Mouse (Mus musculus) CD8-positive naive resting alpha-beta T cell, adult 2 months (primary cell): ENCODE data around the gene Rln1.

Experiments used
- DNase-seq, 2 experiments: peaks; one replicate each; pipeline ENCODE4 v3.0.0; 2022; ENCODE audit warnings: low read depth in 2 of 2, low spot score in 2 of 2

Gene Rln1

DNA sequence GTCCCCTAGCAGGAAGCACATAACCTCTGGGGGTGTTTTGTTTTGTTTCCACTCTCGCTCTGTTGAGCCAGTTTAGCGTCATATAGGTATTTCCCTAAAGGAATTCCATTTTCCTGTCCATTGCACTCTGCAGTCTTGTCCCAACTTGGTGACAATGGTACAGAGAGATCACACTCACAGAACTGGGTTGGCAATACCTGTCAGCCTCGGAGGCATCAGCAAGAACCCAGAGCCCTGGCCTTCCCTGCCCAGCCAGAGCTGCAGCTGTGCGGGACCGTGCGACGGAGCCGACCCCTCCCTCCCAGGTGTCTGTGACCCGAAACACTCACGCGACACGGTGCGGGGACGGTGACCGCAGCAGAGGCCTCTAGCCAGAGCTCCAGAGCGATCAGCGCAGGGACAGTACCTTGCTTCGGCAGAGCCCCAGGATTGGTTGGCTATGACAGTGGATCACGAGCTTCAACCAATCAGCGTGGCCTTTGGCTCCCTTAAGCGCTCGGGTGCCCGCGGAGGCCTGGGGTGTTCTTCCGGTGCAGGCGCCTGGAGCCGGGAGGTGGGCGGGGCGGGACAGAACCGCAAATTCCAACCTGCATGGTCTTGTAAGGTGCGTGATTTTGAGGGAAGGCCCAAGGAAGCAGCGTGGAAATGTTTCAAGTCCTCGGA, 27.1 kb upstream of the Rln1 start:
- peak; percentile 63 to 71 for DNase-seq

DNA sequence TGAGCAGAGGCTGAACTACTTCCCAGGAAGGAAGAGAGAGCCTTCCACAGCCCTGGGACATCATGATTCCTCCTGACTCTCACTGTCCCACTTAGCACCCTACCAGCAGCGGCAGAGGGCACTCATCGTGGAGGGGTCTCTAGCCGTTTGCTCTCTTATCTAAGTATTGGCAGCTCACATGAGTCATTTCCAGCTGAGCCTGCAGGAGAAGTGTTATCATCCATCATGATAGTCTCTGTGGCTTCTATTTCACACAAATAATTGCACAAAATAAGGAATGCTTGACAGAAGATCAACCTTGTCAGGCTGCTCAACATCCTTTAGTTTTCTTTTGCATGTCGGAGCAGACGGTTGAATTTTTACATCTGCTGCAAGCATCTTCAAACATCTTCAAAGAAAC, 25.8 kb upstream of the Rln1 start:
- DNase-seq = no peak

DNA sequence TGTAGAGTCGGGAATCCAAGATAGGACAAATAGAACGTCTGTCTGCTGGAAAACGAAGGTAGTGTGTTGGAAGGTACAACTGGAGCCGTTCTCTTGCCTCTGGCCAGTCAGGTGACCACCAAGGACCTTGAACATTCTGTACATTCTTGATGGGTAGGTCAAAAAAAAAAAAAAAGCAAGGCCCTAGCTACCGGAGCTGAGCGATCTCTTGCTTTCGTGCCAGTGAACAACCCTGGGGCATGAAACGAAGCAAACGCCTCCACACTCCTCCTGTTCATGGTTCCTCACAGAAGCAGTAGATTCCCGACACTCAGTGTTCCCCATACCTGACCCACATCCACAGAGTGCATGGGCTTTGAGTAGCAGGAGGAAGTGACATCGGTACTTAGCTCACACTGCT, 21.8 kb upstream of the Rln1 start:
- DNase-seq = no peak

DNA sequence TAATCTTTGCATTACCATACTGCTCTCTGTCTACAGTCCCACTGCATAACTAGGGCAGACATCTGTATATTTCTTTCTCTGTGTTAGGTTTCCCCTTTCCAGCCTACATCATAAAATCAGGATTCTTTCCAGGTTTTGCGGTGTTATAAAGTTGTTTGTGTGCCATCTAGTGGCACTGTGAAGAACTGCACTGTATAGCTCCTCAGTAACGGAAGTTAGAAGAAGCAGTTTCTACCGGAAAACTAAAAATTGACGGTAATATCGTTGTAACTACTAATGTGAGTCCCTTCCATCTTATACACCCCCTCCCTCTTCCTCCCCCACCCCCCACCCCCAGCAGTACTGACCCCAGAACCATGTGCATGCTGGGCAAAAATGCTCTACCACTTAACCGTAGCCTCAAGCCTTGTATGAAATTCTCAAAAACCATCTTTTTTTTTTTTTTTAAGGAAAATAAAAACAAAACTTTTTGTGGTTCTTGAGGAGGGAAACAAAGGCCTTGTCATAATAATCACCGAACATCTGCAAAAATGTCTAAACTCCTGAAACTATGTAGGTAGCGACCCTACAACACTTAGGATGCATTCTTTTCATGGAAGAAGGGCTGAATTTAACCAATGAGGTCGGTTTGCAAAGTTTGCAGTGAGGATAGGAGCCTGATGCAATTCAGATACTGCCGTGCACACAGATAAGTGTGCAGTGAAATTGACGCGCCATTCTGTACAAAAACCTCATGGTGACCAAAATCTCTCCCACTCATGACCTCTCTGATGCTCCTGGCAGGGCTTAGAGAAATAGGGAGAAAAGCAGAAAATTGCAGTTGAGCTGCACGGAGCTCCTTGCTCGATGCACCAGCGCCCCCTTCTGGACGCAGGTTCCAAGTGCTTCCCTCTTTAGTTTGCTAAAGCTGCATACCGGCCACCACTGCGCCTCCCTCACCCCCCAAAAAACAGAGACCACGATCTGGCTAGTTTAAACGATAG, 20.7 kb upstream of the Rln1 start:
- peak; percentile 77 to 87 for DNase-seq

DNA sequence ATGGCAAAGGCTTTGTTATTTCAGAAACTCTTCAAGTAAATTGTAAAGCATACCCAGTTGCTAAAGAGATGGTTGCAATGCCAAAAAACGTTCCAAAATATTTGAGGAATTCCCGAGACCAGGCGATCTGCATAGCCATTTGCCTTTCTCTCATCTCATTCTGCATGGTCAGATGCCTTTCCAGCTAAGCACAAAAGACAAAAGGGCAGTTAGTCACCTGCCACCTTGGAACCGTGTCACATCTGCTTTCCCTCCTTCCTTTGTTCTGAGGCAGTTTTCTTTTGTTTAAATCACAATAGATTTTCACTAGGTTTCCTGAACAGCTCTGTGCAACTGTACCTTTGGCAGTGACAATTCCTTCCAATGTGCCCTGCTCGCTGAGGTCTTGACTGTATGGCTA, 16.5 kb upstream of the Rln1 start:
- DNase-seq = no peak

DNA sequence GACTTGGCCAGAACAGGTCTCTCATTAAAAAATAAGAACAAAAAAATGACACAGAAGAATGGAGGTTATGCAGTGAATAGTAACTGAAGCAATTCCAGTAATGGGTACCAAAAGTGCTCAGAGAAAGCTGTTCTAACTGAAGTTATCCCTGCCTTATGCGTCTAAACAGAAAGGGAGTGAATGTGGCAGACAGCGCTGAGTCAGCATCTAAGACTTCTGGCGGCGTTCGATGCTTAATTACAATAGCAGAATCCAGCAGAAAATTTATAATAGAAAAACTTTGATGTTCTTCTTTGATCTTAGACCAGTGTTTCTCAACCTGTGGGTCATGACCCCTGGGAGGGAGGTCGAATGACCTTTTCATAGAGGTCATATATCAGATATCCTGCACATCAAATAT, 11.2 kb upstream of the Rln1 start:
- DNase-seq = no peak

DNA sequence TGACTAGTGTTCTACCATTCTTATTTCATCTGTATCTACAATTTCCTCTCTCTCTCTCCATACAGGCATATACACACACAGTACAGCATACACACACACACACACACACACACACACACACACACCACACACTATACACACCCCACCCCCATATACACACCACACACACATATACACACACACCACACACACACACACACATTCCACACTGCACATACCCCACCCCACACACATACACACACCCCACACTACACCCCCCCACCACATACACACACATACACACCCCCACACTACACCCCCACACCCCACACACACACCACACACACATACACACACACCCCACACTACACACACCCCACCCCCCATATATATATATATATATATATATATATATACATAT, 10.4 kb upstream of the Rln1 start:
- no peak for DNase-seq

DNA sequence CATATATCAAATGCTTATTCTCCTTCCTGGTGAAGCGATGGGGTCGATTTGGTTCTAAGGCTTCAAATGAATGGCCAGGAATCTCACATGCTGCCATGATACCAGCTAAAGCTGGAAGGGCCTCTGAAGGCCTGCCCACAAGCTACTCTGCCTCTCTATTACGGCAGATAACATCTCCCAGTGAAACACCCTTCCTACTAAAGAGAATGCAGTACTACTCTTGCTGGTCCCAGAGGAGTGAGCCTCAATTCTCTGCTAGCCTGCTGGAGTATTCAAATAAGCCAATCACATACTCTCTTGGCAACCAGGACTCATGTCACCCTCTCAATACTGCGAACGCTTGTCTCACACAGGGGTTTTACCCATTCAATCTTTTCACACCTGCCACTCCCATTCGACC, 7.8 kb upstream of the Rln1 start:
- no peak for DNase-seq

DNA sequence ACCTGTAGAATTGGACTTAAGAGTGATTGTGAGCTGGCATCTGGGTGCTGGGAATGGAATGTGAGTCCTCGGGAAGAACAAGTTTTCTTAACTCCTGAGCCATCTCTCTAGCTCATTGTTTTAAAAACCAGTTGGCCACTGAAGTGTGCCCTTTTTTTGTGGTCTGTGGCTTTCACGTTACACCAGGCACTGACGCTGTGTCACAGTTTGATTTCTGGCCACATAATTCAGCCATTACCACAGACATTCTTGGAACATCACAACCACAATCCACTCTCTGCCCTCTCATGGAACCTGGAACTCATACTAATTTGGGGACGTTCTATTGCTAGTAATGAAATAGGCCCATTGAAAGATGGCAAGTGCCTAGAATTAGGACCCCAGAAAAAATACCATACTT, 6.6 kb upstream of the Rln1 start:
- no peak for DNase-seq

DNA sequence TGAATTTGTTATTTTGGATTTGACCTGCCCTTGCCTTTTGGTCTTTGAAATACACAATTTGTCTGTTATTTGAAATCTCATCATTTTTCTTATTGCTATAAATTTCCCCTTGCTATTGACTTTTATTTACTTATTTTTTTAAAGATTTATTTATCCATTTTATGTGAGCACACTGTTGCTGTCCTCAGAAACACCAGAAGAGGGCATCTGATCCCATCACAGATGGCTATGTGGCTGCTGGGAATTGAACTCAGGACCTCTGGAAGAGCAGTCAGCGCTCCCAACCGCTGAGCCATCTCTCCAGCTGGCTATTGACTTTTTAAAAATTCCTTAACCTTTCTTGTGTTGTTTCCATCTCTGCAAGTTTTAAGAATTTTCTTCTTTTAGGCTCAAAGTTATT, 2.2 kb upstream of the Rln1 start:
- no peak for DNase-seq

DNA sequence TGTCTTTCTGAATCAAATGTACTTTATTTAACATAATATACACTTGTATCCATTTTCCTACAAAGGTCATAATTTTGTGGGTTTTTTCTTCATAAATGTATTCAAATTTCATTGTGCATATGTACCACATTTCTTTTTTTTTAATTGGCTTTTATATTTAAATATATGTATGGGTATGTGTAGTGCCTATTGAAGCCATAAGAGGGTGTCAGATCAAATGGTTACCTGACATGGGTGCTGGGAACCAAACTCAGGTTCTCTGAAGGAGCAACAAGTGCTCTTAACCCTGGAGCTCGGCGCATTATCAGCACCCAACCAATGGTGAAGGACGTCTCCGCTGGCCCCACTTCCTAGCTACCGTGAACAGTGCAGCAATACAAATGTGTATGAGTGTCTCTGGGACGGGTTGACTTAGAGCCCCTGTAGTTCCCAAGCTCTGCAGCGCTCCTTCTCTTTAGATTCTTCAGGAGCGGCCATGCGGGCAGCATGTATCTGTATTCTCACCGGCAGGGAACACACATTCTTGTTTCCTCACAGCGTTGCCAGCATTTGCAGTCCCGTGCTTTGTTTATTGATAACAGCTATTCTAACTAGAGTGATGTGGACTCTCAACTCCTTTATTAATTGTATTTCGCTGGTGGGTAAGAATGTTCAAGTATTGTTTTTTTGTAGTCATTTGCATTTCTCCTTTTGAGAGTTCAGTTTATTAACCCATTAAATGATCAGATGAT, 7.5 kb downstream of the Rln1 start:
- no peak for DNase-seq

DNA sequence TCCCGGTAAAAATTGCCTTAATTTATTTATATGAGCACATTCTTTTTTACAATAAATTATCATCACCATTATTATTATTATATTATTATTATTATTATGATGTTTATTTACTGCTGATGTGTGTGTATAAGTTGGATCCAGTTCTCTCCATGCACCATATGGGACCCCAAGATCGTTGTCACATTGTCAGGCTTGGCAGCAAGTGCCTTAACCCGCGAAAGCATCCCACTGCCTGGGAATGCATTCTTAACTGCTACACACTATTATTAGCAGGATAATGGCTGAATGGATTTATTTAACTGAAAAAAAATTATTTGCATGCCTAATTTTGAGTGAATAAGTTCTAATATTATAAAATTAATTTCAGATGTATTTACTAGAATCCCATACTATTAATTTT, 8.1 kb downstream of the Rln1 start:
- no peak for DNase-seq

DNA sequence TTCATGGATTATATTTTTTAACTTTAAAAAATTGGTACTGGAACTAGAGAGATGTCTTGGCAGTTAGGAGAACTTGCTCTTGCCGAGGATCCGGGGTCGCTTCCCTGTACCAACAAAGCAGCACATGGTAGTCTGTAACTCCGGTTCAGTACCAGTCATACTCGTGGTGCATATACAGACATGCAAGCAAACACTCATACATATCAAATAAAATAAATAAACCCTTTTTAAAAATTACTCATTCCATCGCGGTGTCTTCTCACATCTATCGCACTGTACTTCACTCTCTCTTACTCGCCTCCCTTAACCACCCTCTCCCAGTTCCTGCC, 8.7 kb downstream of the Rln1 start:
- no peak for DNase-seq

DNA sequence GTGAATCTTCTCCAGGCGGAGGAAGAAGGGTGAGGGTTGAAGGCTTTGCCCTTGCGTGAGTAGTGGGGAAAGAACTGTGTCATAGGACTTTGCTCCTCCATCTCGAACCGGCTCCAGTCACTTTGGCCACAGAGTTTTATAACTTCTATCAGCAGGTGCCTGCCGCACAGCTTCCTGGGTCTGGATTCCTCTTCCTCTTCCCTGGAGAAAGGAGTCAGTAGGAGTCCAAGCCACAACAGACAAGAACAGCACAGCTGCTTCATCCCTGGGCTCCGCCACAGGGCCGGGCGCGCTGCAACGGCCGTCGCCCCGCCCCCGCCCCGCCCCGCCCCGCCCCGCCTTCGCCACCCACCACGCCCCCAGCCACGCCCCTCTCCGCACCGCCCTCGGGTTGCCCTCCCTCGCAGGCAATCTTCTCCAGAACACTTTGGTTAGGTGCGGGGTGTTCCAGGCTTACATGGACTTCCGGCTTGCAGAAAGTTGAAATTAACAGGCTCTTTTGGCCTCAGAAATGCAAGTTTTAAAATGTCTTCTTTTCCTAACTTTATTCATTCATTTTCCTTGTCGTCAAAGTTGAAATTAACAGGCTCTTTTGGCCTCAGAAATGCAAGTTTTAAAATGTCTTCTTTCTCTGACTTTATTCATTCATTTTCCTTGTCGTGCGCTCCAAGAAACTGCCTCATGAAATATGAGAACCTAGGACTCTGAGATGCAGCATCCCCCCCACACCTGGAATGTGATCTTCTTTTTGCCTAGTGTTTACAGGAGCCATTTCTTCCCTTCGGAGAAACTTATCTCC, 9.2 kb downstream of the Rln1 start, which contains the start of gene Insl6:
TSS of gene Insl6 (minus strand) at position 304 of the 799 bp plus-strand sequence.
- peak; percentile 53 to 65 for DNase-seq

DNA sequence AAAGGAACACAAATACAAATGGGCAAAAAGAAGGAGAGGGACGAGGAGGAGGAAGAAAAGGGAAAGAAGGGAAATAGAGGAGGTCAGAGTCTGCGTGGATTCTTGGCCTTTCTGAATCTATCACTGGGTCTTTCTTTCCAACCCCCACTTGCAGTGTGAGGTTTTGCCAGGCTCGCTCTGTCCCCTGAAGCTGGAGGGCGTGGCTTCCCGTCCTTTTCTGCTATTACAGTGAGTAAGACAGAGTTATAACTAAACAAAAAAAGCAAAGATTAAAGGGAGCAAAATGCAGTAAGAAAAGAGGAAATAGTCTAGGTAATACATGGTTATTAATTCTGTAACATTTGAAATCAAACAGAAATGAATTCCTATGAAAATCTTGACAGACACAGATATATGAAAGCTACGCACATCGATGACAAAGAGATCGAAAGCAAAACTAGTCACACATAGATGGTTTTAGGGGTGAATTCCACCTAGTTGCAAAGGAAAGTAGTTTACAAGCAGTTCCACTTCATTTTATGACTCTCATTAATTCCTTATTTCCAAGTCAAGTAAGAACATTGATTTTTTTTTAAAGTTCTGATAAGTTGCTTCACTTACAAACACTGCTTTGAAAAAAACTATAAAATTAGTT, 10.9 kb downstream of the Rln1 start:
- no peak for DNase-seq

DNA sequence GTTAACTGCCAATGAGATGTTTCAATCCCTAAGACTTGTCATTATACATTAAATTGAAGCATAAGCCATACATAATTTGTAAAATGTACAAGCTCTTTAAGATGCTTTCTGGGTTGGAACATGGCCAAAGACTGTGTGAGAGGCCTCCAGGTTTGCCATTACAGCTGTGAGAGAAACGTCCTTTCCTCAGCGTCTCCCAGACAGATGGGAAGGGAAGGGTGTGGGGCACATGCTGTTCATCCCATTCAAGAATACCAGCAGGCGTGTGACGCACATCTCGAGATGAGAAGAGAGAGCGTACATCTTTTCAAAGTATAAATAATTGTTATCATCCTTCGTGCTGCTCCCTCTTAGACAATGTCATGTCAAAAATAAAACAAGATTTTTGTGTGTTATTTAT, 21.8 kb downstream of the Rln1 start:
- no peak for DNase-seq

DNA sequence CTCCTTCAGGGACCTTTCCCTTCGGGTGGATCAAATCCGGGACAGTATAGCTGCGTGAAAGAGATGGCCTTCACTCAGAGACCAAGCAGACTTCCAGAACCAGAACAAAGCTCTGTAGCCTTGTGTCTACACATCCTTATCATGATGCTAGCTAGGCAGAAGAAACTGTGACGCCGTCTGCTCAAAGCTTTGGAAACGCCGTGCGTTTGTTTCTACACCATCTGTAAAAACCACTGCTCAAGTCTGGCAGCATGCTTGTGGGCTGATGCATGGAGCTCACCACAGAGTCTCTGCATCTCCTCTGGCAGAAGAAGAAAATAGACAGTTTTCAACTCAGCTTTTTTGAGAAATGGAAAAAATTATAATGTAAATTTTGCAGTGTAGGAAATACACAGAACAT, 22.7 kb downstream of the Rln1 start:
- DNase-seq = no peak

DNA sequence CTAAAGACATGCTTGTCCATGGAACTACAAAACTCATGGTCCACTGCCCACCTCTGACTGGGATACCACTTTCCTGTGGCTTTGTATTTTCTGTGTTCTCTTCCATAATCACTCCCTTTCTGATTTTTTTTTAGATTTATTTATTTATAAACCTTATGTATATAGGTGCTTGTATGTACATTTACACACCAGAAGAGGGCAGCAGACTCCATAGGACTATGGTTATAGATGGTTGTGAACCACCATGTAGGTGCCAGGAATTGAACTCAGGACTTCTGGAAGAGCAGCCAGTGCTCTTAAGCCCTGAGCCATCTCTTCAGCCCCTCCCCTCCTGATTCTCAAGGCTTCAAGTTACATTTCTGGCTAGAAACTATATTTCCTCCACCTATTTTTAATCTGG, 25.6 kb downstream of the Rln1 start:
- no peak for DNase-seq

DNA sequence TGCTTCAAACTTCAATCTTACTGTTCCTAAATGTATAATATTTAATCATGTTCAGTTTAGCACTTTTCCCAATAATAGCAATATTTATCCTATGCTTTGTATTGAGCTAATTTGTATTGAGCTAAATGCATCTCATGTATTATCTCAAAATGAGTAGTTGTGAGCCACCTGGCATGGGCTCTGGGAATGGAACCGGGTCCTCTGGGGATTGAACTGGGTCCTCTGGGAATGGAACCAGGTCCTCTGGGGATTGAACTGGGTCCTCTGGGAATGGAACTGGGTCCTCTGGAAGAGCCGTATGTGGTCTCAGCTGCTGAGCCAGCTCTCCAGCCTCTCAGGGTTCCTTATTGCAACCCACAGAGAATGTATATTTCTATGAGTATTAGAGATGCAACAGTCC, 32.4 kb downstream of the Rln1 start:
- DNase-seq = no peak

DNA sequence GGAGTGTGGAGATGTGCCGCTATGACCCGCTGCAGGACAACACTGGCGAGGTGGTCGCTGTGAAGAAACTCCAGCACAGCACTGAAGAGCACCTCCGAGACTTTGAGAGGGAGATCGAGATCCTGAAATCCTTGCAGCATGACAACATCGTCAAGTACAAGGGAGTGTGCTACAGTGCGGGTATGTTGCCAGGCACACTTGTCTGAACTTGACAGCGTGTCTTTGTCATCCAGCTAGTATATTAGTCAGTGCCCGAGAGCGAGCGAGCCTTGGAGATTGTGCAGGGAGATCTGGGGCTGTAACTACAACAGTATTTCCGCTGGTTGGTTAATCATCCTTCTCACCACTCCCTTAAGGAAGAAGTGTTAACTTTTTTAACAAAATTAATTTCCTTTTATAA, 33.6 kb downstream of the Rln1 start:
- no peak for DNase-seq

DNA sequence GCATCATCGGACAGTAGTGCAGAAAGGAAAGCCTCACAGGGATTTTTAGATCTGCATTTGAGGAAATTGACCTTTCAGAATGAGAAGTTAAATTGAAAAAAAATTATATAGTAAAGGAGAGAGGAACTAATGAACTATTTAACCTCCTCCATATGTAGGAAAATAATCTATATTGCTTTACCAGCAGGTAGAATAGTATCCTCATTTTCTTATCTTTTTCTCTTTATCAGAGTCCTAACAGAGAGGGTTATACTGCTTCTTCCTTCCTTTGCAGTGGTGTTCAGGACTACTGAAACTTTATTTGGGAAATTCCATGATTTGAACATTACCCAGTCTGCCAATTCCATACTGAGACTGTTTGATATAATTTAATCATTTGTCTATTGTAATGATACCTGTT, 37.1 kb downstream of the Rln1 start:
- no peak for DNase-seq
